Mouse (Mus musculus) forebrain, embryonic 15.5 days (tissue): Measurements from ENCODE around the gene Cep350. TPM values are rescaled to one million over a fixed set of nuclear protein-coding genes. Genes with fewer than 3 reads are reported as not detected.

Experiments
- ATAC-seq: fragments of 200-750 bp; cut with Nextera tagmentation; replicated peaks from 2 replicates; pipeline ENCODE4 v1.8.0; 2017; ENCODE audit warnings: mild to moderate bottlenecking, moderate TSS enrichment, moderate library complexity
- H3K27ac ChIP-seq: fragments of 300-500 bp; sonication (generic); replicated peaks from 2 replicates; pipeline ENCODE4 v1.5.1; 2015; ENCODE audit warnings: mild to moderate bottlenecking, inconsistent platforms
- H3K27me3 ChIP-seq: fragments of 300-500 bp; sonication (generic); 2 replicates; pipeline ENCODE4 v1.6.1; 2015; ENCODE audit warnings: inconsistent platforms
- H3K36me3 ChIP-seq: fragments of 300-500 bp; sonication (generic); 2 replicates; pipeline ENCODE4 v1.6.1; 2015; ENCODE audit warnings: mild to moderate bottlenecking, inconsistent platforms
- H3K4me1 ChIP-seq: fragments of 300-500 bp; sonication (generic); 2 replicates; pipeline ENCODE4 v1.6.1; 2015; ENCODE audit warnings: inconsistent platforms
- H3K4me2 ChIP-seq: fragments of 300-500 bp; sonication (generic); replicated peaks from 2 replicates; pipeline ENCODE4 v1.6.1; 2015; ENCODE audit warnings: mild to moderate bottlenecking, inconsistent platforms
- H3K4me3 ChIP-seq: fragments of 300-500 bp; sonication (generic); 2 replicates; pipeline ENCODE4 v1.5.1; 2015; ENCODE audit warnings: mild to moderate bottlenecking, inconsistent platforms
- H3K9ac ChIP-seq: fragments of 300-500 bp; sonication (generic); replicated peaks from 2 replicates; pipeline ENCODE4 v1.6.1; 2015; ENCODE audit warnings: mild to moderate bottlenecking, inconsistent platforms
- H3K9me3 ChIP-seq: fragments of 300-500 bp; sonication (generic); 2 replicates; pipeline ENCODE4 v1.6.1; 2016; ENCODE audit warnings: inconsistent platforms
- WGBS: fragments of 180-500 bp; shearing (Covaris S2); methylation state at CpG from one replicate; pipeline ENCODE4 v1.1.7; 2015; ENCODE audit warnings: mixed read lengths; 5-methylcytosine and 5-hydroxymethylcytosine counted together
- polyA plus RNA-seq: library from polyadenylated mRNA; unstranded; fragments of >200 nt; fragmentation: Nextera tagmentation; extraction: Ambion mirVana; gene quantifications from 2 replicates; pipeline ENCODE4 v1.2.1, GENCODE M21; 2015

The Cep350 gene
- 10.7 and 12.3 TPM in 2 replicates for polyA plus RNA-seq

DNA sequence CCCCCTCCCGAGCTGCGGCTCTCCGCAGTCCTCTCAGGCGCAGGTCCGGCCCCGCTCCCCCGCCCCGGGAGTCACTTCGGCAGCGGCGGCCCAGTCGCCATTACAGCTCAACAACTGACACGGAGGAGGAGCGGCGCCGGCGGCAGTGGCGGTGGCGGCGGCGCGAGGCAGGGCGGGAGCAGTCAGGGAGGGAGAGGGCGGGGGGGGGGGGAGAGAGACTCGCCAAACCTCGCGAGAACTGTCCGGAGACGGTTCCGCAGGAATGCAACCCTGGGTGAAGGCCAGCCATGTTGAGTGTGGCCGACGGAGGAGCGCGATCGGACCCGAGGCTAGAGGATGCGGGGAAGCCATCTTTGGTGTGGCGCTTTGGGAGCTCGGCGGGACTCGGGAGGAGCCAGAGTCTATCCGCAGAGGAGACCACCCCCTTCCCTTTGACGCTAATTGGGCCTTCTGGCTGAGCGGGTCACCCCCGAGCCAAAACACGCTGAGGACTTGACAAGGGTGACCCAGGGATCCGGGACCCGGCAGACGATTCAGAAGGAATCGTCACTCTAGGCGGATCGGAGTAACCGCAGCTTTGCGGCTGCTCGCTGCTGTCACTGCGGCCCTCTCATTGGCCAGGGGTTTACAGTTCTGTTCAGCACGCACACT lies at the start of gene Cep350:
TSS of gene Cep350 (minus strand) at position 188 of the 651 bp plus-strand sequence.
- under 1% methylated on average over 54 of the region's 57 CpGs for WGBS
- H3K4me1 ChIP-seq = peaks cover 28% of the 10 kb centered on the region
- peak within 1 kb of the TSS; percentile 96 for H3K27ac ChIP-seq
- H3K9me3 ChIP-seq = no peaks in the 10 kb centered on the region
- H3K4me3 ChIP-seq = peak within 1 kb of the TSS; percentile 93
- no peaks in the 10 kb centered on the region for H3K27me3 ChIP-seq
- H3K36me3 ChIP-seq = no peaks in the 10 kb centered on the region
- peak; percentile 99 for ATAC-seq
- H3K9ac ChIP-seq = peak within 1 kb of the TSS; percentile 90
- H3K4me2 ChIP-seq = peak within 1 kb of the TSS; percentile 60

DNA sequence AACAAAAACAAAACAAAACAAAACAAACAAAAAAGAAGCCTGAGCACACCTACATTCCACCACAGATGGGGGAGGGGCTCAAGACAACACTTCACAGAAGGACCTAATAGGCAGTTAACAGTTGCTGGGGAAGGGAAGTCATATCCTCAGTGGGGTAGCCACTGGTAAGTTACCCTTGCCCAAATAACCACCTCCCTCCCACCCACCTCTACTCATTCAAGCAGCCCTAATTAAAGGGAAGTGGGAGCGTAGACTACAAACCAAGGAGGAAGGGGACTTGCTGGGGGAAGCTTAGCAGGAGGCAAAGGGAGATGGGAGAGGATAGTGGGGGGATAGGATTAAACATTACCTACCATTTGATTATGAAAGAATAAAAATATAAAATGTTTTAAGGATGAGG lies 47.3 kb upstream of the Cep350 start:
- no peak for ATAC-seq
- Histone ChIP-seq H3K4me2 (no peak overlapping the region), H3K4me3 (no peak overlapping the region), H3K27ac (no peak overlapping the region), H3K9me3 (no peaks in the 10 kb centered on the region), H3K27me3 (no peaks in the 10 kb centered on the region), H3K36me3 (peaks cover 47% of the 10 kb centered on the region), H3K4me1 (no peaks in the 10 kb centered on the region), H3K9ac (no peak overlapping the region)
- WGBS = 93% methylated on average over 1 of the region's 1 CpGs

DNA sequence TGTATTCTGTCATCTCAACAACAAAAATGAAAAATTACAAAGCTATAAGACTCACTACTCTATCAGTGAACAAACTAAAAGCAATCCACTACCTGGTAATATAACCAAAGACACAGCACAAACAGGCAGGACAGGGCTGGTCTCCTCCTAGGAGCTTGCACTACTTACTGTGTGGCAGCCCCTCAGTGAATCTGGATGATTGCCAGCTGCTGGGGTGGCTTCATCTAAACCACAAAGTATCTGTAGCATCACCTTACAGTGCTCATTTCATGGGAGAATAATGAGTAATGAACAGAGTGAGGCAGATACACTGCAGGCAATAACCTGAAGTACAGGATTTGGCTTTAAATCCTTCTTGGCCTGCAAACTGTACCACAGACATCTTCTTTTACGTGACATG lies 46.7 kb upstream of the Cep350 start:
- H3K9me3 ChIP-seq = no peaks in the 10 kb centered on the region
- H3K27me3 ChIP-seq = no peaks in the 10 kb centered on the region
- H3K27ac ChIP-seq = no peak overlapping the region
- H3K36me3 ChIP-seq = peaks cover 49% of the 10 kb centered on the region
- no peak overlapping the region for H3K9ac ChIP-seq
- no peaks in the 10 kb centered on the region for H3K4me1 ChIP-seq
- H3K4me3 ChIP-seq = no peak overlapping the region
- WGBS = 100% methylated on average over 1 of the region's 1 CpGs
- H3K4me2 ChIP-seq = no peak overlapping the region
- no peak for ATAC-seq

DNA sequence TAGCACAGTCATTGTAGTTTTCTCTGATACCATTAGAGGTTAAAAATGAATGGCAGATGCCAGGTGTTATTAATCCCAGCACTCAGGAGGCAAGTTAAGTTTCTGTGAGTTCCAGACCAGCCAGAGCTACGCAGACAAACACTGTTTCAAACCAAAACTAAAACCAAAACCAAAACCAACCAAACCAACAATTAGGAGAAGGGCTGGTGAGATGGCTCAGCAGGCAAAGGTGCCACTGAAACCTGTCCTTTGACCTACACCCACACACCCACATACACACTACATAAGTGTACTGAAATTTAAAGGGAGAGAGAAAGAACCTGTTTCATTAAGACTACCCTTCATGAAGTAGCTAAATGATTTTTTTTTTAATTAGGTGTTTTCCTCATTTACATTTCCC lies 35.9 kb upstream of the Cep350 start:
- peaks cover 52% of the 10 kb centered on the region for H3K36me3 ChIP-seq
- no peaks in the 10 kb centered on the region for H3K9me3 ChIP-seq
- no peak overlapping the region for H3K9ac ChIP-seq
- no peak overlapping the region for H3K4me3 ChIP-seq
- WGBS = 100% methylated on average over 1 of the region's 1 CpGs
- H3K4me1 ChIP-seq = no peaks in the 10 kb centered on the region
- H3K4me2 ChIP-seq = no peak overlapping the region
- no peak overlapping the region for H3K27ac ChIP-seq
- no peaks in the 10 kb centered on the region for H3K27me3 ChIP-seq
- ATAC-seq = no peak

DNA sequence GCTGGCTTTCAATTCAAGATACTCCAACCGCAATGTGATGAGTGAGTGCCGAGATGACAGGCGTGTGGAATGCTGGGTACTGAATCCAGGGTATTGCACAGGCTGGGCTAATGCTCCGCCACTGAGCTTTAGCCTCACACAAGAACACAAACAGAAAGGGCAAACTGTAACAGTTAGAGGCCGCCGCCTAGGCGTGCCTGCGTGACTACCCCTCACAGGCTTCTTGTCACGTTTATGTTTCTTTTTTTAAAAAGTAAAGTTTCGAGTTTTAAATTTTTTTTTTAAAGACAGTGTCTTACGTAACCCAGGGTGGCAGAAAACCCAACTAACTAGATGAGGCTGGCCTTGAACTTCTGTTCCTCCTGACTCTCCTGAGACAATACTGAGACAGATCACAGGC lies 32.9 kb upstream of the Cep350 start:
- Histone ChIP-seq H3K9ac (no peak overlapping the region), H3K27me3 (no peaks in the 10 kb centered on the region), H3K27ac (no peak overlapping the region), H3K4me3 (no peak overlapping the region), H3K4me1 (no peaks in the 10 kb centered on the region), H3K36me3 (peaks cover 33% of the 10 kb centered on the region), H3K9me3 (no peaks in the 10 kb centered on the region), H3K4me2 (no peak overlapping the region)
- ATAC-seq = no peak
- WGBS = 91% methylated on average over 11 of the region's 11 CpGs

DNA sequence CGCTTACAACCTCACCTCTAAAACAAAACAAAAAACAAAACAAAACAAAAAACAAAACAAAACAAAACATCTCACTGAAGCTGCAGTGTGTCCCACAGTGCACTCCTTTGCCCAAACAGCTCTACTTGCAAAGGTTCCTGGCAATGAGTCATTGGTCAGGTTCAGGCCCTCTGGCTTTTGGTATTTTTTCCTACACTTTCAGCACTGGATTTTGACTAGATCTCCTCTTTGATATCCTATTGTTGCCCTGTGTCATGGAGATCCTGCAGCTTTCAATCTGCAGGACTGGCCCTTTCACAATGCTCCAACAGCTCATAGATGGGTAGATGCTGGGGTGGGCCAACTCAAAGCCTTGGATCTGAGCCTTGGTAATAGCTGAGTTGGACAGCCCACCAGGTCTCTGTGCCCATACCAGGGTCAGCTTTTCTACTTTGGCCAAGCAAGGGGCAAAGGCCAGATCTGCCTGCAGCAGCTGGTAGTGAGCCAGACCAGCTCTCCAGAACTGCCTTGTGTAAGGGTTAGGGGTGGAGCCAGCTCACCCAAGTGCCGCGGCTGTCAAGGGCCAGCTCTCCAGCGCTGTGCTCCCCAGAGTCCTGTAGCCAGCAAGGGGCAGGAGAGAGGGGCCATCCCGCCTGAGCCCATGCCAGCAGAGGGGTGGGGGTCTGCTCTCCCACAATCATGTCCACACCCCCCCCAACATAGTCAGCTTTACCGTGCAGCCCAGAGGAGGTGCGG lies 30.3 kb upstream of the Cep350 start:
- no peaks in the 10 kb centered on the region for H3K9me3 ChIP-seq
- no peak for ATAC-seq
- H3K36me3 ChIP-seq = peaks cover 26% of the 10 kb centered on the region
- no peaks in the 10 kb centered on the region for H3K27me3 ChIP-seq
- H3K4me3 ChIP-seq = no peak overlapping the region
- H3K4me1 ChIP-seq = no peaks in the 10 kb centered on the region
- H3K27ac ChIP-seq = no peak overlapping the region
- 87% methylated on average over 7 of the region's 7 CpGs for WGBS
- H3K4me2 ChIP-seq = no peak overlapping the region
- no peak overlapping the region for H3K9ac ChIP-seq

DNA sequence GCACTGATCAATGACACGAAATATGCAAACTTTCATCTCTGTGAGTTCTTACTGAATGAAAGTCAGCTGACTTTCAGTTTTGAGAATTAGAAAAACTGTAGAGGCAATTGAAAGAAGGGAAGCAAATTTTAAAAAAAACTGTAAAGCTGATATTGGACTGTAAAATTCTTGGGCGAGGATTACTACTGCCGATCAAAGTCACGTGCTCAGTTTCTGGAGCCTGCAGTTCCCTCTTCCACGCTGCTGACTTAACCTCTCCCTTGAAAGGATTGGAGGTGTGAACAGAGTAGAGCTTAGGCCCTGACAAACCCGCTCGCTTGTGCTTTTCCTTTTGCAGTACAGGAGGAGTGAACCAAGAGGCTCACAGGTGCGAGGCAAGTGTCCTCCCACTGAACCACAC lies 29.3 kb upstream of the Cep350 start:
- no peaks in the 10 kb centered on the region for H3K27me3 ChIP-seq
- H3K36me3 ChIP-seq = peaks cover 19% of the 10 kb centered on the region
- no peaks in the 10 kb centered on the region for H3K9me3 ChIP-seq
- no peak overlapping the region for H3K4me2 ChIP-seq
- no peak overlapping the region for H3K9ac ChIP-seq
- H3K27ac ChIP-seq = no peak overlapping the region
- WGBS = 90% methylated on average over 8 of the region's 8 CpGs
- no peak for ATAC-seq
- no peaks in the 10 kb centered on the region for H3K4me1 ChIP-seq
- H3K4me3 ChIP-seq = no peak overlapping the region

DNA sequence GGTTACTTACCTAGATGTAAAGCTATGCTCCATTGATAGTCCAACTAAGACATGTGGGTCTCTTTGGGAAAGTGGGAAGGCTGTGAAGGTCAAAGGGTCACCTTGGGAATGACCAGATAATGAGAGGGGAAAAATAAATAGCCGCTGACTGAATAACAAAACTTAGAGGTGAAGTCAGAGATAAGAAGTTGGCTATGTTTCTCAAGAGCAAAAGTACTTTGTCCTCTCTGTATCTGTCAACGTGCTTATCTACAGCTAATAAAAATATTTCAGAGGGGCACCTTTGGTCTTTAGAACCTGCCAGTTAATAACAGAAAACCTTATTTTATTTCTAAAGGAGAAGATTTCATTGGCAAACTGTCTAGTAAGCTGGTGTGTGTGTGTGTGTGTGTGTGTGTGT lies 22.6 kb upstream of the Cep350 start:
- Histone ChIP-seq H3K4me3 (no peak overlapping the region), H3K27ac (no peak overlapping the region), H3K27me3 (no peaks in the 10 kb centered on the region), H3K9ac (no peak overlapping the region), H3K4me2 (no peak overlapping the region), H3K36me3 (no peaks in the 10 kb centered on the region), H3K9me3 (no peaks in the 10 kb centered on the region), H3K4me1 (no peaks in the 10 kb centered on the region)
- WGBS = 89% methylated on average over 2 of the region's 2 CpGs
- no peak for ATAC-seq

DNA sequence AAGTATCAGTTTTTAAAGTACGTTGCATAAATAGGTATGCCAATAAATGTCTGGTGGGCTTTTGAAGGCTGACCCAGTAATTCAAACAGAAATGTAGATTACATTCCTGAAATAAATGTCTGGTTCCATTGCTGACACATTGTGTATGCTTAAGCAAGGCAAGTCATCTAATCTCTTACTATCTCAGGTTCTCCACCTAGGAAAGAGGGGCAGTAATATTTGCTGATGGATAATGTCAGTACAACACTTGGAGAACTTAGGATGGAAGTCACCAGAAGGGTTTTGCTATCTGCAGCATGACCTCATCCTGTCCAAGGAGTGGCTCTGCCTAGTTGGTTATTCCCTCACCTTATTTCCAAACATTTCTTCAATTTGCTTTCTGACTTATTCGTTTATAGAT lies 21.5 kb upstream of the Cep350 start:
- Histone ChIP-seq H3K27me3 (no peaks in the 10 kb centered on the region), H3K27ac (no peak overlapping the region), H3K9me3 (no peaks in the 10 kb centered on the region), H3K4me2 (no peak overlapping the region), H3K4me3 (no peak overlapping the region), H3K4me1 (no peaks in the 10 kb centered on the region), H3K9ac (no peak overlapping the region), H3K36me3 (no peaks in the 10 kb centered on the region)
- WGBS = 90% methylated on average over 2 of the region's 2 CpGs
- ATAC-seq = no peak

DNA sequence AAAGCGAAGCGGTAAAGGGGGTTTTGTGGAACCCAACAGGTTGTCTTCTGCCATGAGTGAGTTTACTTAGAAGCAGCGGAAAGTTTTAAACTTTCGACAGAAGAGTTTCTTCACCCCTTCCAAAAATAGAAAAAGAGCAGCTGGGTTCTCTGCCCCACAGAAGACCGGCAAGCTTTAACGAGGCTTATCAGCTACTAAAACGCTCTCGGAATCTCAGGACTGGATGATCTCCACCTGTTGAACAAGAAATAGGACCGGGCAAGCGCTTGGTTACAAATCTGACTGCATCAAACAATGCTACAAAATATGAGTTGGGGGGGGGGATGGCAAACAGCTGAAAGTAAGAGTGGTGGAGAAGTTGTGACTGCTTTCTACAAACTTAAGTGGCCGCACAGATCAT lies 17.3 kb upstream of the Cep350 start:
- Histone ChIP-seq H3K9me3 (no peaks in the 10 kb centered on the region), H3K9ac (no peak overlapping the region), H3K27ac (no peak overlapping the region), H3K36me3 (no peaks in the 10 kb centered on the region), H3K4me1 (no peaks in the 10 kb centered on the region), H3K4me3 (no peak overlapping the region), H3K4me2 (no peak overlapping the region), H3K27me3 (no peaks in the 10 kb centered on the region)
- no peak for ATAC-seq
- WGBS = 62% methylated on average over 11 of the region's 11 CpGs

DNA sequence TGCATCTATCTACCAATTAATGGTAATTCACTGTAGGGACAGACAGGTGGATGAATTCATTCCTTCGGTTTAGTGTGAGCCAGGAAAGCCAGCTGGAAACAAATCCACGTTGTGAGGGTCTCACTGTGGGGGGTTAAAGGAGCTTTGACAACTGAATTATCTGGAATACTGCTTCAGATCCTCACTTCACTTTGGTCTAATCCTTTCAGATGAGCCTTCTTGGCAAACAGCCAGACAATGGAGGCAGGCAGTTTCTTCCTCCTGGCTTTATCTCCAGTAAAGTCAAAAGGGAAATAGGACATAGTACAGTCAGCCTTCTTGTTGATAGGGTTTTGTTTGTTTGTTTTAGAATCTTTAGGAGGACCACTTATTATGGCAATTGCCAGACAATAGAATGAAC lies 16.3 kb upstream of the Cep350 start:
- H3K36me3 ChIP-seq = no peaks in the 10 kb centered on the region
- no peaks in the 10 kb centered on the region for H3K27me3 ChIP-seq
- H3K9ac ChIP-seq = no peak overlapping the region
- H3K27ac ChIP-seq = no peak overlapping the region
- H3K4me3 ChIP-seq = no peak overlapping the region
- H3K4me2 ChIP-seq = no peak overlapping the region
- H3K4me1 ChIP-seq = no peaks in the 10 kb centered on the region
- no peaks in the 10 kb centered on the region for H3K9me3 ChIP-seq
- WGBS = 0% methylated on average over 2 of the region's 2 CpGs
- ATAC-seq = no peak

DNA sequence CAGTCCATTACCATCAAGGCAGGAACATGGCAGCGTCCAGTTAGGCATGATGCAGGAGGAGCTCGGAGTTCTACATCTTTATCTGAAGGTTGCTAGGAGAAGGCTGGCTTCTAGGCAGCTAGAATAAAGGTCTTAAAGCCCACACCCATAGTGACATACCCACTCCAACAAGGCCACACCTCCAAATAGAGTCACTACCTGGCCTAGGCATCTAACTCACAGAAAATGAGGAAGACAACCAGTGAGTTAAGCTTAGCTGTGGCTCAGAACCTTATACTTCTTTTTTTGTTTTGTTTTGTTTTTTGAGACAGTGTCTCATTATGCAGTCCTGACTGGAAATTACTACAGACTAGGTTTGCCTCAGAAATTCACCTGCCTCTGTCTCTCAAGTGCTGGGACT lies 14.6 kb upstream of the Cep350 start:
- no peaks in the 10 kb centered on the region for H3K27me3 ChIP-seq
- no peak for ATAC-seq
- no peak overlapping the region for H3K27ac ChIP-seq
- no peak overlapping the region for H3K9ac ChIP-seq
- WGBS = 76% methylated on average over 2 of the region's 2 CpGs
- no peak overlapping the region for H3K4me3 ChIP-seq
- H3K4me1 ChIP-seq = no peaks in the 10 kb centered on the region
- no peaks in the 10 kb centered on the region for H3K9me3 ChIP-seq
- H3K36me3 ChIP-seq = no peaks in the 10 kb centered on the region
- no peak overlapping the region for H3K4me2 ChIP-seq

DNA sequence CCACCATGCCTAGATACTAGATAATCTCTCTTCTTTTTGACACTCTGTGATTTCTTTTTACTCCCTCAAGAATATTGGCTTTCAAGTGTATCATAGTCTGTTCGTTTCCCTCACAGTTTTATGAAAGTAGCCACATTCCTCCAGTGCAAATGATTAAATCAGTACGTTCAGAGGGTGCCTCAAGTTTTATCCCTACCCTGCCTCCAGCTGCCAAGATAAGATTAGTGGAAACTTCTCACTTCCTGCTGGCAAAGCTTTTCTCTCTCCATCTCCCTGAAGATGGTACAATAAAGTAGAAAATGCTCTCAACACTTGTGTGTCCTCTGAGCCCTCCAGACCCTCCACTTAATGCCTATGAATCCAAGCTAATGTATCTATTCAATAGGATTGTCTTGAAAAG lies 1.9 kb upstream of the Cep350 start:
- Histone ChIP-seq H3K4me1 (peaks cover 24% of the 10 kb centered on the region), H3K9me3 (no peaks in the 10 kb centered on the region), H3K9ac (no peak overlapping the region), H3K4me2 (no peak overlapping the region), H3K4me3 (no peak overlapping the region), H3K36me3 (no peaks in the 10 kb centered on the region), H3K27ac (no peak overlapping the region), H3K27me3 (no peaks in the 10 kb centered on the region)
- WGBS = 65% methylated on average over 2 of the region's 2 CpGs
- no peak for ATAC-seq
